Mouse (Mus musculus) liver, adult 2 months (tissue): Measurements from ENCODE around the gene Egfr.

Experiments used
- CTCF ChIP-seq: fragments of 200-500 bp; IDR thresholded peaks from 2 replicates; pipeline ENCODE4 v1.5.1; 2011; ENCODE audit warnings: low read depth, low read length, control low read depth
- POLR2A ChIP-seq: fragments of 200-500 bp; IDR thresholded peaks from 2 replicates; pipeline ENCODE4 v1.6.1; 2011; ENCODE audit warnings: low read length, control low read depth; ENCODE audit not compliant: insufficient read depth; ENCODE audit errors: extremely low read depth

- TF ChIP-seq POLR2A (0 out of 2 replicates have a peak, but pooled peaks have one; percentile 14), CTCF (no peak)
Measured at GRCm38 (mm10) chr11:16751457-16751982, 483 bp upstream of the Egfr start.
